Mouse (Mus musculus) limb, embryonic 14.5 days (tissue): ENCODE results near the gene Kmt5c. TPM values are rescaled to one million over a fixed set of nuclear protein-coding genes. Genes with fewer than 3 reads are reported as not detected.

ENCODE experiments used
- ATAC-seq: fragments of 200-750 bp; cut with Nextera tagmentation; 2 replicates; pipeline ENCODE4 v1.8.0; 2017; ENCODE audit warnings: low read depth, moderate number of reproducible peaks, moderate TSS enrichment; ENCODE audit not compliant: low FRiP score
- DNase-seq: peaks from one replicate; pipeline ENCODE4 v3.0.0-alpha.2; 2015; ENCODE audit warnings: low spot score
- H3K27ac ChIP-seq: fragments of 300-500 bp; sonication (generic); replicated peaks from 2 replicates; pipeline ENCODE4 v1.5.1; 2014; ENCODE audit warnings: low read depth, mild to moderate bottlenecking, low read length, moderate library complexity, mixed read lengths
- H3K27me3 ChIP-seq: fragments of 300-500 bp; sonication (generic); 2 replicates; pipeline ENCODE4 v1.6.1; 2014; ENCODE audit warnings: low read length, mixed read lengths; ENCODE audit not compliant: control insufficient read depth, insufficient read depth
- H3K36me3 ChIP-seq: fragments of 300-500 bp; sonication (generic); 2 replicates; pipeline ENCODE4 v1.6.1; 2014; ENCODE audit warnings: mild to moderate bottlenecking, low read length, moderate library complexity, mixed read lengths; ENCODE audit not compliant: control insufficient read depth, insufficient read depth
- H3K4me1 ChIP-seq: fragments of 300-500 bp; sonication (generic); 2 replicates; pipeline ENCODE4 v1.6.1; 2014; ENCODE audit warnings: antibody characterized with exemption, low read length, mixed read lengths; ENCODE audit not compliant: control insufficient read depth, insufficient read depth
- H3K4me2 ChIP-seq: fragments of 300-500 bp; sonication (generic); replicated peaks from 2 replicates; pipeline ENCODE4 v1.6.1; 2014; ENCODE audit warnings: low read depth, mild to moderate bottlenecking, low read length, moderate library complexity; ENCODE audit not compliant: severe bottlenecking
- H3K4me3 ChIP-seq: fragments of 300-500 bp; sonication (generic); replicated peaks from 2 replicates; pipeline ENCODE4 v1.5.1; 2014; ENCODE audit warnings: low read length
- H3K9ac ChIP-seq: fragments of 300-500 bp; sonication (generic); 2 replicates; pipeline ENCODE4 v1.6.1; 2014; ENCODE audit warnings: mild to moderate bottlenecking, low read depth, low read length, moderate library complexity; ENCODE audit not compliant: severe bottlenecking
- H3K9me3 ChIP-seq: fragments of 300-500 bp; sonication (generic); 2 replicates; pipeline ENCODE4 v1.6.1; 2016; ENCODE audit warnings: low read length; ENCODE audit not compliant: control insufficient read depth
- POLR2A ChIP-seq: fragments of 200-500 bp; IDR thresholded peaks from 2 replicates; pipeline ENCODE4 v1.8.0; 2012; ENCODE audit warnings: inconsistent platforms, mild to moderate bottlenecking, moderate library complexity, borderline replicate concordance; ENCODE audit not compliant: insufficient read depth, insufficient read length; ENCODE audit errors: extremely low read depth
- WGBS: fragments of 180-500 bp; shearing (Covaris S2); extraction: QIAGEN DNeasy Blood & Tissue Kit; methylation state at CpG from one replicate; pipeline ENCODE4 v1.1.7; 2014; 5-methylcytosine and 5-hydroxymethylcytosine counted together
- polyA plus RNA-seq, 2 experiments: library from polyadenylated mRNA; depleted of rRNA in 1 of 2; stranded (reverse) in 1 of 2; unstranded in 1 of 2; fragments of >200 nt; fragmentation: Nextera tagmentation in 1 of 2; extraction: Ambion mirVana in 1 of 2; gene quantifications; 2 replicates each; pipeline versions ENCODE4 v1.2.1 to v1.2.3; 2012 to 2014

Gene Kmt5c
- polyA plus RNA-seq, 2 experiments = 44.4 to 161 TPM

DNA sequence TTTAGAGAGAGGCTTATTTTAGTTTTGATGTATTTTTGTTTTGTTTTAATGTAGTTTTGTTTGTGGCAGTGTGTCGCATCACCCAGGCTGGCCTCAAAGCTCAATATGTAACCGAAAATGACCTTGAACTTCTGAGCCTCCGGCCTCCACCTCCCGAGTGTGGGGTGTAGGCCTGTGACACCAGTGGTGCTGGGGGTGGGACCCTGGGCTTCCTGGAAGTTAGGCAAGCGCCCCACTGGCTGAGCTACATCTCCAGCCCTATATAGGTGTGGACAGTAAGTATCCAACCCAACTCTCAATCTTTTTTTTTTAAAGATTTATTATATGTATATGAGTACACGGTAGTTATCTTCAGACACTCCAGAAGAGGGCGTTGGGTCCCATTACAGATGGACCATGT lies 36.7 kb upstream of the Kmt5c start:
- no peaks in the 10 kb centered on the region for H3K4me1 ChIP-seq
- H3K27ac ChIP-seq = no peak overlapping the region
- no peak overlapping the region for H3K4me2 ChIP-seq
- no peak for TF ChIP-seq POLR2A
- no peak overlapping the region for H3K9ac ChIP-seq
- no peak overlapping the region for H3K4me3 ChIP-seq
- no peak for ATAC-seq
- no peaks in the 10 kb centered on the region for H3K27me3 ChIP-seq
- H3K9me3 ChIP-seq = no peaks in the 10 kb centered on the region
- peaks cover 86% of the 10 kb centered on the region for H3K36me3 ChIP-seq
- DNase-seq = no peak
- 94% methylated on average over 7 of the region's 7 CpGs for WGBS

DNA sequence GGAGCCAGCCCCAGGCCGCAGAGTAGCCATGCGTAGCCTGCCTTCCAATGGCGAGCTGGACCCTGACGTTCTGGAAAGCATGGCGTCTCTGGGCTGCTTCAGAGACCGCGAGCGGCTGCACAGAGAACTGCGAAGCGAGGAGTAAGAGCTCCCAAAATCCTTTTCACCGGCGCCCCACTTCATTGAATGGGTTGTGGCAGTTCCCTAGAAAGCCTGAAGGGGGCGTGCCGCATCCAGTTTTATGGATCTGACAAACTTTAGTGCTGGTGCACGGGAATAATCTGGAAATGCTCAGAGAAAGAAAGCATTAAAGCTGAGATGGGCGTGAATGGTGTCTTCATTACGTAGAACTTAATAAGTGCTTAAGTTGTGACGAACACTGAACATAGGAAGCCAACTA lies 34.8 kb upstream of the Kmt5c start:
- no peak overlapping the region for H3K9ac ChIP-seq
- no peak overlapping the region for H3K4me2 ChIP-seq
- no peaks in the 10 kb centered on the region for H3K9me3 ChIP-seq
- 51% methylated on average over 18 of the region's 18 CpGs for WGBS
- no peaks in the 10 kb centered on the region for H3K4me1 ChIP-seq
- DNase-seq = peak; percentile 24
- H3K27ac ChIP-seq = no peak overlapping the region
- H3K36me3 ChIP-seq = peaks cover 86% of the 10 kb centered on the region
- no peaks in the 10 kb centered on the region for H3K27me3 ChIP-seq
- no peak overlapping the region for H3K4me3 ChIP-seq
- ATAC-seq = no peak
- TF ChIP-seq POLR2A = no peak

DNA sequence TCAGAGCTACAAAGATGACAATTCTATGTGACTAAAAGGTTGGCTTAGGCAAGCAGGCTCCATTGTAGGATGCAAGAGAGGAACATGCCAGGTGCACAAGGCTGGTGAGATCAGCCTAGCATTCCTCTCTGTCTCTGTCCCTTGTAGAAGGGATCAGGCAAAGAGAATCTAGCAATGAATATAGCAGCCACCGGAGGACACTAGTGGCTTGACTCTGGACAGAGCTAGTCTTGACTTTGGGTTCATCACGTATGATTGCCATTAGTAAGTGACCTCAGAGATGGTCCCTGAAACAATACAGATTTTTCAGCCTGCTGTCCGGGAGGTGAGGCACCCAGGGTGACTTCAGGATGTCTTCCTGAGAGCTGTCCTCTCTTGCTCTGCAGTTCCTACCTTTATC lies 27.3 kb upstream of the Kmt5c start:
- ATAC-seq = no peak
- H3K9me3 ChIP-seq = no peaks in the 10 kb centered on the region
- no peak overlapping the region for H3K27ac ChIP-seq
- no peak overlapping the region for H3K4me2 ChIP-seq
- peaks cover 89% of the 10 kb centered on the region for H3K36me3 ChIP-seq
- H3K4me1 ChIP-seq = no peaks in the 10 kb centered on the region
- no peak for TF ChIP-seq POLR2A
- H3K4me3 ChIP-seq = no peak overlapping the region
- 89% methylated on average over 3 of the region's 3 CpGs for WGBS
- no peak overlapping the region for H3K9ac ChIP-seq
- DNase-seq = no peak
- no peaks in the 10 kb centered on the region for H3K27me3 ChIP-seq

DNA sequence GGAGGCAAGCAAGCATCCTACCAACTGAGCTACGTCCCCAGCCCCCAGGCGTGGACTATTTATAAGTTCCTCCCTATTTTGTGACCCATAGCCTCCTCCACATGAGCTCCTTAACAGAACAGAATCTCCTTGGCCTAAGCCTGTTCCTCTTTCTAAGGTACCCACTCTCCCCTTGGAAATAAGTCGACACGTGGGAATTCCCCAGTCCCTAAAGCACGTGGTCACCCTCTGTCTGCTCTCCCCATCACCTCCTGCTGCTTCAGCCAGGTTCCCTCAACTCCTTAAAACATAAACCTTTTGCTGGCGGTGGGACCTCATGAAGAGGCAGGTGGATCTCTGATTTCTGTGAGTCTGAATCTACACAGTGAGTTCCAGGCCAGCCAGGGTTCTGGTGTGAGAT lies 23.0 kb upstream of the Kmt5c start:
- H3K9ac ChIP-seq = no peak overlapping the region
- H3K27me3 ChIP-seq = no peaks in the 10 kb centered on the region
- DNase-seq (no peak), ATAC-seq (no peak)
- no peak overlapping the region for H3K4me2 ChIP-seq
- no peak for TF ChIP-seq POLR2A
- H3K4me1 ChIP-seq = no peaks in the 10 kb centered on the region
- 73% methylated on average over 6 of the region's 6 CpGs for WGBS
- H3K4me3 ChIP-seq = no peak overlapping the region
- H3K9me3 ChIP-seq = no peaks in the 10 kb centered on the region
- peaks cover 49% of the 10 kb centered on the region for H3K36me3 ChIP-seq
- no peak overlapping the region for H3K27ac ChIP-seq

DNA sequence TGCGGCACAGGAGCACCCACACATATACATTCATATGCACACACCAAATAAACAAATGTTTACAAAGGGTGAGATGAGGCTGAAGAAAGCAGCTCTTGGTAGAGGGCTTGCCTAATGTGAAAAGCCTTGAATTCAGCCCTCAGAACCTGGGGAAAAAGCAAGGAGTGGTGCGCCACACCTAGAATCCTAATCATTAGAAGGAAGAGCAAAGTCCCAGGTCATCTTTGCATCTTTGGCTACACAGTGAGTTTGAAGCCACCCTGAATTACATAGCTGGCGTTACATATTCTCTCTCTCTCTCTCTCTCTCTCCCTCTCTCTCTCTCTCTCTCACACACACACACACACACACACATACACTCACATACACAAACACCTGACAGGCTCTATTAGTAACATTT lies 20.6 kb upstream of the Kmt5c start:
- Histone ChIP-seq H3K4me1 (no peaks in the 10 kb centered on the region), H3K9ac (no peak overlapping the region), H3K27ac (no peak overlapping the region), H3K36me3 (peaks cover 27% of the 10 kb centered on the region), H3K4me3 (no peak overlapping the region), H3K27me3 (no peaks in the 10 kb centered on the region), H3K4me2 (no peak overlapping the region), H3K9me3 (no peaks in the 10 kb centered on the region)
- no peak for TF ChIP-seq POLR2A
- WGBS = 96% methylated on average over 3 of the region's 3 CpGs
- DNase-seq (no peak), ATAC-seq (no peak)

DNA sequence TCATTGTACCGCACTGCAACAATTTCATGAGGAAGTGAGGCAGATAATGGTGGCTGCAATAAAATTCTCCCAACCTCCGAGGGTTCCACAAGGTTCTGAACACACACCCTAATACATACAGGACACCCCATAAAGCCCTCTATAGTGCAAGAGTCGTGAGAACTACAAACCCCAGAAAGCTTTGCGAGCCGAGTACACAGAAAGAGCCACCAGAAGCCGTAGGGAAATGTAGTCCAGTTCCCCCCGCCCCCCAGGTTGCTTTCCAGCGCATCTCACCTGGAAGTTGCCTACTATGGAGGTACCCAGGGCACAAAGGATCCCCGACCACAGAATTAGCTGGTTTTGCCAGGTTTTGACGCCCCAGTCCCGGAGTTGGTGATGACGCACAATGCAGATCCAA lies 16.4 kb upstream of the Kmt5c start:
- ATAC-seq = no peak; the same call in 1 of the 2 replicates
- DNase-seq = no peak
- Histone ChIP-seq H3K4me1 (no peaks in the 10 kb centered on the region), H3K9ac (peak overlapping the region; percentile 40; the same call in 1 of the 2 replicates), H3K36me3 (no peaks in the 10 kb centered on the region), H3K9me3 (no peaks in the 10 kb centered on the region), H3K27ac (no peak overlapping the region), H3K27me3 (no peaks in the 10 kb centered on the region), H3K4me3 (peak overlapping the region; percentile 28), H3K4me2 (peak overlapping the region; percentile 43)
- no peak for TF ChIP-seq POLR2A
- WGBS = 36% methylated on average over 12 of the region's 12 CpGs
